Mouse (Mus musculus) heart, adult 2 months (tissue): ENCODE results near the gene Lpin2. TPM values are rescaled to one million over a fixed set of nuclear protein-coding genes. Genes with fewer than 3 reads are reported as not detected.

Experiments used
- DNase-seq, 2 experiments: peaks; one replicate each; pipeline ENCODE4 v3.0.0; 2021
- H3K27ac ChIP-seq: fragments of 200-600 bp; 2 replicates; pipeline ENCODE4 v1.8.1; 2022
- H3K27me3 ChIP-seq: fragments of 200-500 bp; 2 replicates; pipeline ENCODE4 v1.6.1; 2012; ENCODE audit warnings: mild to moderate bottlenecking, low read length, inconsistent platforms, mixed read lengths; ENCODE audit not compliant: control insufficient read depth, insufficient read depth
- H3K36me3 ChIP-seq: fragments of 200-500 bp; 2 replicates; pipeline ENCODE4 v1.6.1; 2012; ENCODE audit warnings: low read length, inconsistent platforms; ENCODE audit not compliant: control insufficient read depth, insufficient read depth
- H3K4me1 ChIP-seq: fragments of 200-500 bp; 2 replicates; pipeline ENCODE4 v1.6.1; 2011; ENCODE audit warnings: low read length; ENCODE audit not compliant: control insufficient read depth, insufficient read depth
- H3K4me3 ChIP-seq: fragments of 200-600 bp; 2 replicates; pipeline ENCODE4 v1.8.1; 2022
- H3K79me2 ChIP-seq: fragments of 200-500 bp; replicated peaks from 2 replicates; pipeline ENCODE4 v1.6.1; 2012; ENCODE audit warnings: mild to moderate bottlenecking, inconsistent platforms, low read length, moderate library complexity, mixed read lengths; ENCODE audit not compliant: control insufficient read depth, insufficient read depth
- H3K9ac ChIP-seq: fragments of 200-500 bp; 2 replicates; pipeline ENCODE4 v1.6.1; 2012; ENCODE audit warnings: low read depth, mild to moderate bottlenecking, control low read depth, inconsistent platforms, low read length, mixed read lengths
- CTCF ChIP-seq: fragments of 200-600 bp; IDR thresholded peaks from 2 replicates; pipeline ENCODE4 v1.8.1; 2022; ENCODE audit warnings: antibody characterized with exemption, mild to moderate bottlenecking, moderate library complexity
- EP300 ChIP-seq: fragments of 200-500 bp; IDR thresholded peaks from 2 replicates; pipeline ENCODE4 v1.6.1; 2011; ENCODE audit warnings: low read depth, low read length, control low read depth; ENCODE audit not compliant: insufficient read depth
- WGBS: fragments of 180-500 bp; shearing (Covaris S2); methylation state at CpG from one replicate; pipeline ENCODE4 v1.1.7; 2018; 5-methylcytosine and 5-hydroxymethylcytosine counted together
- intact Hi-C: fragments of 180-260 bp; cut with DNase I; formaldehyde crosslinking; loops from one replicate; pipeline ENCODE4 v1.15.1; 2025
- polyA plus RNA-seq: library from polyadenylated mRNA; depleted of rRNA; stranded (reverse); fragments of >200 nt; gene quantifications from 2 replicates; pipeline ENCODE4 v1.2.3, GENCODE M21; 2012; rRNA removed
- total RNA-seq, 2 experiments: library from RNA; stranded (reverse); gene quantifications; 2 replicates each; pipeline ENCODE4 v1.2.3; 2021

Gene Lpin2
- total and polyA plus RNA-seq, 3 experiments: 3.4 to 13.1 (median 6.0) TPM

- 84% methylated on average over 3 of the region's 3 CpGs for WGBS
- H3K36me3 ChIP-seq: no peaks in the 10 kb centered on the region
- intact Hi-C loops: no loop called here
- DNase-seq: no peak
- no peak overlapping the region for H3K4me3 ChIP-seq
- no peak overlapping the region for H3K27ac ChIP-seq
- no peaks in the 10 kb centered on the region; the same call in none of the 2 replicates for H3K79me2 ChIP-seq
- peaks cover 4% of the 10 kb centered on the region for H3K4me1 ChIP-seq
- H3K27me3 ChIP-seq: no peaks in the 10 kb centered on the region
- no peak overlapping the region for H3K9ac ChIP-seq
- TF ChIP-seq EP300: no peak
- TF ChIP-seq CTCF: no peak
Observed at GRCm38 (mm10) chr17:71294570-71294969, 112.2 kb downstream of the Lpin2 start.

Other genes starting within 250 kb of the Lpin2 start
- gene Myom1, start 179.9 kb upstream of the Lpin2 start, total RNA-seq: 1,000 to 10,000 TPM in 1 of 2 experiments, 100 to 1,000 TPM in 1; 865 to 1,030 TPM
- 222 and 381 TPM in 2 replicates for gene Myom1, start 179.9 kb upstream of the Lpin2 start, polyA plus RNA-seq
- gene Myl12a, start 179.7 kb upstream of the Lpin2 start, total RNA-seq: 1,000 to 10,000 TPM in 1 of 2 experiments, 100 to 1,000 TPM in 1; 822 to 1,002 TPM
- gene Myl12a, start 179.7 kb upstream of the Lpin2 start, polyA plus RNA-seq: 617 and 695 TPM in 2 replicates
- gene Emilin2, start 129.4 kb downstream of the Lpin2 start, total RNA-seq: 10 to 100 TPM; 43.3 to 43.5 TPM
- gene Emilin2, start 129.4 kb downstream of the Lpin2 start, polyA plus RNA-seq: 37.2 and 39.3 TPM in 2 replicates